Mouse (Mus musculus) kidney, adult 2 months (tissue): ENCODE measurements around the gene Ccdc22. TPM values are rescaled to one million over a fixed set of nuclear protein-coding genes. Genes with fewer than 3 reads are reported as not detected.

Experiments used
- DNase-seq: peaks from one replicate; pipeline ENCODE4 v3.0.0; 2021
- H3K27ac ChIP-seq: fragments of 200-500 bp; 2 replicates; pipeline ENCODE4 v1.5.1; 2012; ENCODE audit warnings: low read depth, low read length, control low read depth, inconsistent platforms; ENCODE audit not compliant: insufficient read depth
- H3K27me3 ChIP-seq: fragments of 200-500 bp; replicated peaks from 2 replicates; pipeline ENCODE4 v1.6.1; 2012; ENCODE audit warnings: mild to moderate bottlenecking, moderate library complexity, low read length, inconsistent platforms; ENCODE audit not compliant: control insufficient read depth, insufficient read depth
- H3K36me3 ChIP-seq: fragments of 200-500 bp; 2 replicates; pipeline ENCODE4 v1.6.1; 2012; ENCODE audit warnings: mild to moderate bottlenecking, moderate library complexity, low read length, inconsistent platforms; ENCODE audit not compliant: control insufficient read depth, insufficient read depth
- H3K4me1 ChIP-seq: fragments of 200-500 bp; 2 replicates; pipeline ENCODE4 v1.6.1; 2011; ENCODE audit warnings: low read length; ENCODE audit not compliant: control insufficient read depth, insufficient read depth
- H3K4me3 ChIP-seq: fragments of 200-500 bp; 2 replicates; pipeline ENCODE4 v1.5.1; 2011; ENCODE audit warnings: mild to moderate bottlenecking, low read depth, low read length, control low read depth; ENCODE audit not compliant: insufficient read depth
- CTCF ChIP-seq: fragments of 200-500 bp; conservative IDR thresholded peaks from 2 replicates; pipeline ENCODE4 v1.5.1; 2011; ENCODE audit warnings: low read depth, mild to moderate bottlenecking, control low read depth, low read length, moderate library complexity, mixed read lengths; ENCODE audit not compliant: insufficient read depth, insufficient read length
- POLR2A ChIP-seq: fragments of 200-500 bp; IDR thresholded peaks from one replicate; pipeline ENCODE4 v1.6.1; 2011; ENCODE audit warnings: low read depth, low read length, control low read depth
- WGBS: fragments of 180-500 bp; shearing (Covaris S2); methylation state at CpG from one replicate; pipeline ENCODE4 v1.1.7; 2018; 5-methylcytosine and 5-hydroxymethylcytosine counted together
- polyA plus RNA-seq: library from polyadenylated mRNA; depleted of rRNA; stranded (reverse); fragments of >200 nt; gene quantifications from 2 replicates; pipeline ENCODE4 v1.2.3, GENCODE M21; 2012

Gene Ccdc22
- polyA plus RNA-seq, 1 experiment, result 25.3 TPM

DNA sequence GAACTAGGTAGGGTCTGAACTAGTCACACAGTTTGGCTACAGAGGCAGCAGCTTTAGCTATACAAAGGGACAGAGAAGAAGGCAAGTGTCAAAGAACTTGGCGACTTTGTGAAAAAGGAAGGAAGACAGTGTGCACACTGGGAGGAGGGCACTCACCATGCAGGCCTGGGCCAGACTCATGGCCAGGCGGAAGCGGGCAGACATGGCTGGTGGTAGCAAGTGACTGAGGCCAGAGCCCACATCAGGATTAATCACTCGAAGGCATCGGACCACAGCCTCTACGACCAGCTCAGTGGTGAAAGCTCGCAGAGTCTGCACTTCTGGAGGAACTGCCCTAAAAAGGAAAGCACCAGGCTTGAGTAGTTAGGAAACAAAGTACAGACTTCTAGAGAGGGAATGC lies 1.3 kb downstream of the Ccdc22 start:
- DNase-seq, result peak; percentile 2
- no peak overlapping the region for H3K27ac ChIP-seq
- no peaks in the 10 kb centered on the region; the same call in 1 of the 2 replicates for H3K36me3 ChIP-seq
- TF ChIP-seq CTCF (no peak), POLR2A (no peak)
- H3K4me1 ChIP-seq, result peaks cover 4% of the 10 kb centered on the region; the same call in 1 of the 2 replicates
- 74% methylated on average over 7 of the region's 7 CpGs for WGBS
- H3K27me3 ChIP-seq, result no peaks in the 10 kb centered on the region
- H3K4me3 ChIP-seq, result no peak overlapping the region

DNA sequence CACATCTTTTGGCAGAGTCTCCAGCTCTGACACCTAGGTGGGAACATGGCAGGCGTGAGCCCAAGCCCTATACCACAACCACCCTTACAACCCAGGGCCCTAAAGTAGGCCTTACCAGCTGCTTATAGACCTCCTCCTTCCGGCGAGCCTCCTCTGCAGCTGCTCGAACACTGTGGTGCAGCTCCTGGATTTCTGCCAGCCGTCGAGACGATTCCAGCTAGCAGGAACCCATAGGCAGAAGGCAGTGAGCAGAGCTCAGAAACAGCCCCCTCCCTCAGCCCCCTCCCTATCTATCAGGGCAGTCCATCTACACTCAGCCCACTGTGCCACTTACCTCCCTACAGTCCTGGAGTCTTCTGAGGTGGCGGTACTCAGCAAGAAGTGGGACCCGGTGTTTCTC lies 9.9 kb downstream of the Ccdc22 start:
- 86% methylated on average over 9 of the region's 9 CpGs for WGBS
- TF ChIP-seq CTCF (no peak), POLR2A (no peak)

DNA sequence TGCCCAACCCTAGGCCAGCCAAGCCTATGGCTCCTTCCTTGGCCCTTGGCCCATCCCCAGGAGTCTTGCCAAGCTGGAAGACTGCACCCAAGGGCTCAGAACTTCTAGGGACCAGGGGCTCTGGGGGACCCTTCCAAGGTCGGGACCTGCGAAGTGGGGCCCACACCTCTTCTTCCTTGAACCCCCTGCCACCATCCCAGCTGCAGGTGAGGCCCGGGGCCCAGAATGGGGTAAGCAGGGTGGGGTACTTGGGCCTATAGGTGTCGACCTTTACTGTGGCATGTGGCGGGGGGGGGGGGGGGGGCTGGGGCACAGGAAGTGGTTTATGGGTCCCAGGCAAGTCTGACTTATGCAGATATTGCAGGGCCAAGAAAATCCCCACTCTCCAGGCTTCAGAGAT lies 19.0 kb downstream of the Ccdc22 start:
- WGBS, result 86% methylated on average over 4 of the region's 5 CpGs

More for the DNA sequence above, 9.9 kb downstream of the Ccdc22 start:
- no peak for DNase-seq
- Histone ChIP-seq H3K4me1 (no peaks in the 10 kb centered on the region; the same call in 1 of the 2 replicates), H3K36me3 (no peaks in the 10 kb centered on the region; the same call in 1 of the 2 replicates), H3K27me3 (no peaks in the 10 kb centered on the region), H3K27ac (no peak overlapping the region), H3K4me3 (no peak overlapping the region)

DNA sequence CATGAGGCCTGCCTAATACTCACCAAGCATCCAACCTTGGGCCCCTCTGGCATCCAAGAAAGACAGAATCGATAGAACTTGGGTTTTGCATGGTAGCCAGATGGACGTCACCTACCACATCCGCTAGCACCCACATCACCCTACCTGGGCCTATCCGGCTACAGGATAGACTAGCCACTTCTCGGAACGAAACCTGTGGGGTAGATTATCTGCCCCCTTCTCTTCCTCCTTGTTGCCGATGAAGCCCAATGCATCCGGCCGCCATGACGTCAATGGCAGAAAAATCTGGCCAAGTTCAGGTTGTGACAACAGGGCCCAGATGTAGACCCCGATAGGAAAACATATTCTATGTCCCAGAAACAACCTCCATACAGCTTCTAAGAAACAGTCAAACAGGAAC lies 21.4 kb downstream of the Ccdc22 start:
- Histone ChIP-seq H3K27ac (no peak overlapping the region), H3K4me3 (no peak overlapping the region), H3K4me1 (no peaks in the 10 kb centered on the region), H3K36me3 (no peaks in the 10 kb centered on the region), H3K27me3 (no peaks in the 10 kb centered on the region)
- 99% methylated on average over 11 of the region's 11 CpGs for WGBS
- no peak for TF ChIP-seq CTCF
- TF ChIP-seq POLR2A, result no peak
- no peak for DNase-seq

More for the DNA sequence above, 19.0 kb downstream of the Ccdc22 start:
- TF ChIP-seq CTCF, result no peak
- Histone ChIP-seq H3K4me3 (no peak overlapping the region), H3K27me3 (no peaks in the 10 kb centered on the region), H3K4me1 (no peaks in the 10 kb centered on the region), H3K36me3 (no peaks in the 10 kb centered on the region), H3K27ac (no peak overlapping the region)
- DNase-seq, result no peak

DNA sequence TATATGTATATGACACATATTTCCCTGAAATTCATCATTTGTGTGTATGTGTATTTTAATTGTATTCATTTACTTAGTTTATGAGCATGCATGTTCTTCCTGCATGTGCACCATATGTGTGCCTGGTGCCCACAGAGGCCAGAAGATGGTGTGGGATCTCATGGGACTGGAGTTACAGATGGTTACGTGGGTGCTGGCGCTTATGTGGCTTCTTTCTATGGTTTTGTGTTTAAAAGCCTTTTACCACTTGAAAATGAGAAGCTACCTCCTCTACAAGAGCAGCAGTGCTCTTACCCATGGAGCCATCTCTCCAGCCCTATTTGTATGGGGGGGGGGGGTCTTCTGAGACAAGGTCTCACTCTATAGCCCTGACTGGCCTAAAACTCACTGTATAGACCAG lies 24.2 kb downstream of the Ccdc22 start:
- Histone ChIP-seq H3K27me3 (no peaks in the 10 kb centered on the region), H3K4me1 (no peaks in the 10 kb centered on the region), H3K27ac (no peak overlapping the region), H3K4me3 (no peak overlapping the region), H3K36me3 (no peaks in the 10 kb centered on the region)
- TF ChIP-seq POLR2A (no peak), CTCF (no peak)
- DNase-seq, result no peak
- 95% methylated on average over 2 of the region's 2 CpGs for WGBS

DNA sequence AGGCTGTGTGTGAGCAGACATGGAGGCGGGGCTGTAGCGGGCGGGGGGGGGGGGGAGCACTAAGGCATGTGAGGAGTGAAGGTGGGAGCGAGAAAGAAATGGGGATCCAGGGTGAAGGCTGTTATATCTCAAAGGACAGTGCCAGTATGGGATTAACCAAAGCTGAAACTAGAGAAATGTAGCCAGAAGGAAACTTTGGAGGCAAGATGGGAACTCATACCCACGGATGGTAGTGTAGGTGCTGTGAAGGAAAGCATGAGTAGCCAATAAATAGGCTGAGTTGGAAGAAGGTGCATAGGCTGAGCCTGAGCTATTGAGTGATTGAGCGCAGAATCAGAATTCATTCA lies 30.5 kb downstream of the Ccdc22 start:
- Histone ChIP-seq H3K27ac (no peak overlapping the region), H3K4me3 (peak overlapping the region; percentile 39), H3K4me1 (no peaks in the 10 kb centered on the region), H3K27me3 (no peaks in the 10 kb centered on the region), H3K36me3 (no peaks in the 10 kb centered on the region)
- 11% methylated on average over 6 of the region's 6 CpGs for WGBS
- DNase-seq, result no peak
- TF ChIP-seq POLR2A, result no peak
- no peak for TF ChIP-seq CTCF

DNA sequence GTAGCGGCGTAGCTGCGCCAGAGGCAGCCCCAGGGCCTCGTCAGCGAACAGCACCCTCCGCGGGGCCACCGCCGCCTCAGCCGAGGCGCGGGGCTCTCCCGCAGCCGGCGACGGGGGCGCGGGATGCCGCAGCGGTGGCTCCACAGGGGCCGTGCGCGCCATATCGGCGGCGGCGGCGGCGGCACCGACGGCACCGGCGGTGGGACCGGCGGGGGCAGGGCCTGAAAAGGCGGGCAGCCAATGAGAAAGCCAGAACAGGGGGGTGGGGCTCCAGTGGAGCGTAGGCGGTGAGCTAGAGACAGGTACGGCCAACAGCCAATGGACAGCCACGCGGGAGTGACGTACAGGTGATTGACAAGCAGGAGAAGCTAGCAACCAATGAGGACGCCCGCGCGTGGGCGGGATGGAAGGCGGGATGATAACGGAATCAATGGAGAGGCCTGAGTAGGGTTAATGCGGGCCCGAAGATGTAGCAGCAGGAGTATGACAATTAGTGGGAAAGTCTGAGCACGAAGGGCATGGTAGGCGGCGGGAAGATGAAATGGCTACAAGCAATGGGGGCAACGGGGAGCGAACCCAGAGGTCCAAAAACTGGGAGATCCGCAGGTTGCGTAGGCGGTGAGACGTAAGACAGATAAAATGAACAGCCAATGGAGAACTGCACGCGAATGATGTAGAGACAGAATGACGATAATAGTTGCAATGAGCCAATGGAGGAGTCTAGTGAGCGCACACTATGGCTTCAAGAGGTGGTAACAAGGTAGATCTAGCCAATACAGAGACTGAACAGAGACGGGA lies 31.0 kb downstream of the Ccdc22 start, which contains the start of gene Ppp1r3f:
Gene Ppp1r3f (minus strand): TSS at position 197 of the 798 bp plus-strand sequence.
- DNase-seq, result peak; percentile 98
- Histone ChIP-seq H3K27ac (peak within 1 kb of the TSS; percentile 53), H3K27me3 (no peaks in the 10 kb centered on the region), H3K36me3 (no peaks in the 10 kb centered on the region), H3K4me3 (peak within 1 kb of the TSS; percentile 70), H3K4me1 (no peaks in the 10 kb centered on the region)
- WGBS, result under 1% methylated on average over 64 of the region's 65 CpGs
- no peak for TF ChIP-seq POLR2A
- no peak for TF ChIP-seq CTCF
